Mouse (Mus musculus): ENCODE measurements at regions not wholly inside any gene's neighbourhood (a gene's known extent, or its start where the extent isn't known, plus 50 kb on each side); places are given as distances from the start of the nearest gene placed in this dataset.

DNA sequence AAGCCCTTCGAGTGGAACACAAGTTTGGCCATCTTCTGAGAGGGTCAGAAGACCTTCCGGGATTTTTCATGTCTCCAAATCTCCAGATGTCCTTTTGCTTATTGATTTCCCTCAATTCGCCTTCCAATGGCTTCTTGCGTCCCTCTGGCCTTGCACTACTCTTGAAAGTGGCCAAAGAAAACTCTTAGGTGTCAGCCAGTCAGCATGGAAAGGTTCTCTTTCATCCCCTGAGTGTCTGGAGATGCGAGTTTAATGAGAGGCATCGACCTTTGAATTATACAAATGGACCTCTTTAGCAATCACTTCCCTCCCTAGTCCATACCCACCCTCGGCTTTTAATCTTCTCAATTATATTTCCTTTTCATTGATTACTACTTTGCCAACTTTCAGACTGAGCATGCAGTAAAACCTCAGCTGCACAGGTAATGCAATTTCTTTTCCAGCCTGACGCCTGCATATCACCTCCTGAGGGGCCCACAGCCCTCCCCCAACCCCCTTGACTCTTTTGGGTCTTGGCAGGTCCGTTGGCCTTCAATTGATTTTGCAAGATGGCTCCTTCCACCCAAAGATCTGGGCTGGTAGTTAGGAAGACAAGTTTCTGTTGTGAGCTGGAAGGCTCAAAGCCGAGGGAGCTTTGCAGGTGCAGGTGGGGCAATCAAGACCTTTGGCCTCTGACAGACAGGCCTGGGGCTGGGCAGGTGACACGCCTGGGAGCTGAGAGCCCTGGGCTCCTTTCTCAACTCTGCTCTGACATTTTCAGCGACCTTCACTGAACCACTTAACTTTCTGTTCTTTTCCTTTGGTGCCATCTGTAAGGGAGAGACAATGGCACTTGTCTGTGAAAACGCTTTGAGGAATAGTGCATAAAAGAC, 461.8 kb downstream of the Ccdc171 start:
- Histone ChIP-seq H3K36me3 (ENCODE audit: control insufficient read depth, insufficient read depth, low read length) (no peaks in the 10 kb centered on the region), H3K27ac (ENCODE audit: insufficient read depth, low read depth, low read length) (no peak overlapping the region)
- WGBS: 46% methylated on average over 13 of the region's 13 CpGs

DNA sequence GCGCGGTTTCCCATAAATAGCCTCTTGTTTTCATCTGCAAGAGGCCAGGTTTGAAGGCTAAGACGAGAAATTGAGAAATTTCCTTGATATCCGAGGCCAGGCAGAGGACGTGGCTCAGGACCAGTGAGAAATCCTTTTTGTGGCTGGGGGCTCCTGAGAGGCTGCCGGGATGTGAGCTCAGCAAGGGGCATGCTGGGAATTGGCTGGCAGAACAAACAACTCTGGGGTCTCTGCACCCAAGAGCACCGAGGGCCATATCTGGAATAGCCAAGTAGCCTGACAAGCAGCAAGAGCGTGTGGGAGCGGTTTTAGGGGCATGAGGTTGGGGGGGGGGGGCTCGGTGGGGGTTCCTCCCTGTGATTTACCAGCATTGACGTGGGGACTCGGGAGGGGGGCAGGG, 462.5 kb downstream of the Ccdc171 start:
- Histone ChIP-seq H3K27me3 (ENCODE audit: control insufficient read depth, insufficient read depth, low read length) (no peaks in the 10 kb centered on the region), H3K4me1 (ENCODE audit: control insufficient read depth, insufficient read depth, insufficient read length, low read length) (peaks cover 7% of the 10 kb centered on the region; the same call in 1 of the 2 replicates), H3K4me3 (ENCODE audit: low read depth, low read length) (no peak overlapping the region), H3K36me3 (ENCODE audit: control insufficient read depth, insufficient read depth, low read length) (no peaks in the 10 kb centered on the region), H3K27ac (ENCODE audit: insufficient read depth, low read depth, low read length) (no peak overlapping the region)
- no peak for TF ChIP-seq POLR2A (IDR thresholded peaks at IDR 0.05; ENCODE audit: low read depth, low read length)
- TF ChIP-seq CTCF (IDR thresholded peaks at IDR 0.05; ENCODE audit: extremely low read depth, insufficient read length, insufficient replicate concordance, low read depth, low read length): no peak
- 67% methylated on average over 12 of the region's 12 CpGs for WGBS

More for the DNA sequence above, 461.8 kb downstream of the Ccdc171 start:
- TF ChIP-seq CTCF (IDR thresholded peaks at IDR 0.05; ENCODE audit: extremely low read depth, insufficient read length, insufficient replicate concordance, low read depth, low read length): no peak
- no peak for TF ChIP-seq POLR2A (IDR thresholded peaks at IDR 0.05; ENCODE audit: low read depth, low read length)
- Histone ChIP-seq H3K27me3 (ENCODE audit: control insufficient read depth, insufficient read depth, low read length) (no peaks in the 10 kb centered on the region), H3K4me3 (ENCODE audit: low read depth, low read length) (no peak overlapping the region), H3K4me1 (ENCODE audit: control insufficient read depth, insufficient read depth, insufficient read length, low read length) (peaks cover 7% of the 10 kb centered on the region; the same call in 1 of the 2 replicates)

DNA sequence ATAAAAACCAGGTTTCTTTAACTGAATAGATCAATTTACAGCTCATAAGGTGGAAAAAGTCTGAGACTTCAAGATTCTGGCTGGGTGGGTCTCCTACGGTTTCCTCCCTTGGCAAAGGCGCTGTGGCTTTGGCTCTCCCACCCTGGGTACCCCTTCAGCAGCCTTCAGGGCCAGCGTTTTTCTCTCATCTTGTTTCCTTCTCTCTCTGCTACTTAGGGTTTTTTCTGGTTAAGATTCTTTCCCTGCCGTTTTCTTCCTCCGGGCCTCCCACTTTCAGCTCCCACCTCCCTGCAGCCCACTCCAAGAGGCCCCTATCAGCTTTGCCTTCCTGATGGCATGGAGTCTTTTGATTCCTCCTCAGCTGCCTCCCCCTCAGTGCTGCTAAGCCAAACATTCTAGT, 463.0 kb downstream of the Ccdc171 start:
- TF ChIP-seq POLR2A (IDR thresholded peaks at IDR 0.05; ENCODE audit: low read depth, low read length) (no peak), CTCF (IDR thresholded peaks at IDR 0.05; ENCODE audit: extremely low read depth, insufficient read length, insufficient replicate concordance, low read depth, low read length) (no peak)
- Histone ChIP-seq H3K4me1 (ENCODE audit: control insufficient read depth, insufficient read depth, insufficient read length, low read length) (peaks cover 7% of the 10 kb centered on the region; the same call in 1 of the 2 replicates), H3K27ac (ENCODE audit: insufficient read depth, low read depth, low read length) (no peak overlapping the region), H3K4me3 (ENCODE audit: low read depth, low read length) (no peak overlapping the region), H3K27me3 (ENCODE audit: control insufficient read depth, insufficient read depth, low read length) (no peaks in the 10 kb centered on the region), H3K36me3 (ENCODE audit: control insufficient read depth, insufficient read depth, low read length) (no peaks in the 10 kb centered on the region)
- 71% methylated on average over 5 of the region's 5 CpGs for WGBS

DNA sequence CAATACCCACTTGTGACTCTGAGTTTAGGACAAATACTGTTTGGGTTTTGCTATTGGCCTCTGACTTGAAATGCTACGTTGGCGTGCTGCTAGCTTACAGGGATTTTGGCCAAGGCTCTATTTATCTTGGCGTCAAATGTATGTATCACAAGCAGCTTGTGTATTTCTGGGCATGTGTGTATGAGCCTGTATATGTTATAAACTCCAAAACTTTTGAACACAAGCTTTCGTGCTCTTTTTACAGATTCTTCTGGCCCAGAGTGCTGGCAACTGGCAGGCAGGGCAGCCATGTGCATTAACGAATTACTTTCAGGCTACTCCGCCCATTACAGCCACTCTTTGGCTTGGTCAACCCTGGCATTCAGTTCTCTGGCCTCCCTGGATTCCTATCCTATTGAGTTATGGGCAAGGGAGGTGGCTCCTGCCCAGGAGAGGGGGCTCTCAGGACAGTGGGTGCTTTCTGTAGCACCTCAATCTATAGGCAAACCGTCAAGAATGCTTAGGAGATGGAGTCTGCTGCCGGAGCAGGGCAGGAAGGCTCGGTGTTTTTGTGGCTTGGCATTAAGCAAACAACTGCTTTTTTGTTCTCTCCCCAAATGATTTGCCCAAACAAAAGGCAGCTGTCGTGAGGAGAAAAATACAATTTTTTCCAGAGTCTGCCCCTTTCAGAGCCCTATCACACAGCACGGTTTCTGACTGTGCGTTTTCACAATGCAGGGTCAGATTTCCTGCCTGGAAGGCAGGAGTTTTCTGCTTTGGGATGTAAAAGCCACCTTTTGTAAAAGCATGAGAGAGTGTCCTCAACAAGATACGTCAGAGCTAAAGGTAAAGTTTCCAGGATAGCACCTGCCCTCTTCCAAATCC, 465.0 kb downstream of the Ccdc171 start:
- TF ChIP-seq CTCF (IDR thresholded peaks at IDR 0.05; ENCODE audit: extremely low read depth, insufficient read length, insufficient replicate concordance, low read depth, low read length) (no peak), POLR2A (IDR thresholded peaks at IDR 0.05; ENCODE audit: low read depth, low read length) (no peak)
- no peaks in the 10 kb centered on the region for H3K36me3 ChIP-seq (ENCODE audit: control insufficient read depth, insufficient read depth, low read length)
- peaks cover 7% of the 10 kb centered on the region; the same call in 1 of the 2 replicates for H3K4me1 ChIP-seq (ENCODE audit: control insufficient read depth, insufficient read depth, insufficient read length, low read length)
- WGBS: 79% methylated on average over 13 of the region's 13 CpGs
- no peak overlapping the region for H3K4me3 ChIP-seq (ENCODE audit: low read depth, low read length)
- H3K27me3 ChIP-seq (ENCODE audit: control insufficient read depth, insufficient read depth, low read length): no peaks in the 10 kb centered on the region
- no peak overlapping the region for H3K27ac ChIP-seq (ENCODE audit: insufficient read depth, low read depth, low read length)

DNA sequence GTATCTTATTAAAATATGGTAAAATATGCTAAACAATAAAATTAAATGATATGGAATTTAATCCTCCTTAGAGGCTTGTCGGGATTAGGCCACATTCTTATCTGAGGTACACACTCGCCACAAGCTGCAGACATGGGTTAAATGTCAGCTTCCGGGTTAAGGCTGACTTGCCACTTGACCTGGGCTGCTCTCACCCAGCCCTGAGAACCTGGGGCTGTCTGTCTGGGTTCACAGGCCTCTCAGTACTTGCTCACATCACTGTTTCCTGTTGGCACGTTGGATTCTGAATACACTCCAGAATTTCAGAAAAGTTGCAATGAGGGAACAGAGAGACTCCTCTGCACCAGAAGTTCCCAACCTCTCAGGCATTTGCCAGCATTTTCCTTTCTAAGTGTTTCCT, 465.9 kb downstream of the Ccdc171 start:
- WGBS: 35% methylated on average over 4 of the region's 4 CpGs
- no peak for TF ChIP-seq POLR2A (IDR thresholded peaks at IDR 0.05; ENCODE audit: low read depth, low read length)
- TF ChIP-seq CTCF (IDR thresholded peaks at IDR 0.05; ENCODE audit: extremely low read depth, insufficient read length, insufficient replicate concordance, low read depth, low read length): no peak
- Histone ChIP-seq H3K27ac (ENCODE audit: insufficient read depth, low read depth, low read length) (no peak overlapping the region), H3K27me3 (ENCODE audit: control insufficient read depth, insufficient read depth, low read length) (no peaks in the 10 kb centered on the region), H3K36me3 (ENCODE audit: control insufficient read depth, insufficient read depth, low read length) (no peaks in the 10 kb centered on the region), H3K4me1 (ENCODE audit: control insufficient read depth, insufficient read depth, insufficient read length, low read length) (peaks cover 7% of the 10 kb centered on the region; the same call in 1 of the 2 replicates), H3K4me3 (ENCODE audit: low read depth, low read length) (no peak overlapping the region)

DNA sequence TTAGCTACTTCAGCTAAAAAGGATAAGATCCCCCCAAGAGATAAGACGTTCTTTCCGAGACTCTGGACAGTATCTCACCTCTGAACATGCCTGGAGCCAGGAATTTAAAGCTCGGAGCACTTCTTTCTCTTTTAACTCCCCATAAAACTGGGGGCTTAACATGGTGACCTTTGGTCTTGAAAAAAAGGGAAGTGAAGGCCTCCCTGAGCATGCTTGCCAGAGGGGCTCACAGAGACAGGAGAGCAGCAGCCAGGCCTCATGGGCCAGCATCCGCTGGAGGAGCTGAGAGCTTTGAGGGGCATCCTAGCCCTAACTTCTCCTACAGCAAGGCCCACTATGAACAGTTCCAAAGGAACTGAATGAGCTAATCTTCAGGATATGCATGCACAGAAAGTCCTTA, 471.7 kb downstream of the Ccdc171 start:
- Histone ChIP-seq H3K27ac (ENCODE audit: insufficient read depth, low read depth, low read length) (no peak overlapping the region), H3K36me3 (ENCODE audit: control insufficient read depth, insufficient read depth, low read length) (no peaks in the 10 kb centered on the region), H3K4me1 (ENCODE audit: control insufficient read depth, insufficient read depth, insufficient read length, low read length) (no peaks in the 10 kb centered on the region), H3K4me3 (ENCODE audit: low read depth, low read length) (no peak overlapping the region), H3K27me3 (ENCODE audit: control insufficient read depth, insufficient read depth, low read length) (no peaks in the 10 kb centered on the region)
- 46% methylated on average over 4 of the region's 4 CpGs for WGBS
- TF ChIP-seq CTCF (IDR thresholded peaks at IDR 0.05; ENCODE audit: extremely low read depth, insufficient read length, insufficient replicate concordance, low read depth, low read length) (no peak), POLR2A (IDR thresholded peaks at IDR 0.05; ENCODE audit: low read depth, low read length) (no peak)

DNA sequence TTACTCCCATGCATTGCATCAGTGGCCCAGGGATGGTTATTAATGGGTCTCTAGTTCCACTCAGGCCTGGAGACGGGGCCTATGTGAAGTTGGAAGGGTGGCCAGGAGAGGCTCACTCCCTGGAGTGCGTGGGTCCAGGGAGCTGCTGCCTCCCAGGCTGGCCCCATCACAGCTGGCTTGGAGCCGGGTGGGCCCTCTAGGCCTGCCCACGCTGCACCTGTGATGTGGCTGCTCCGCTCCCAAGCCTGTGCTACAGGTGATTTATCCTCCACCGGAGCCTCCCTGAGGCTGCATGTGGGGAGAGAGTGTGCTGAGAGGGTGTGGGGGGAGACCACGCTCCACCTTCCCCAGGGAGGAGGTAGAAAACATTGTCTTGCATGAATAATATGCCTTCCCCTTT, 476.3 kb downstream of the Ccdc171 start:
- Histone ChIP-seq H3K4me3 (ENCODE audit: low read depth, low read length) (no peak overlapping the region), H3K36me3 (ENCODE audit: control insufficient read depth, insufficient read depth, low read length) (no peaks in the 10 kb centered on the region), H3K4me1 (ENCODE audit: control insufficient read depth, insufficient read depth, insufficient read length, low read length) (no peaks in the 10 kb centered on the region), H3K27ac (ENCODE audit: insufficient read depth, low read depth, low read length) (no peak overlapping the region), H3K27me3 (ENCODE audit: control insufficient read depth, insufficient read depth, low read length) (no peaks in the 10 kb centered on the region)
- TF ChIP-seq POLR2A (IDR thresholded peaks at IDR 0.05; ENCODE audit: low read depth, low read length) (no peak), CTCF (IDR thresholded peaks at IDR 0.05; ENCODE audit: extremely low read depth, insufficient read length, insufficient replicate concordance, low read depth, low read length) (no peak)
- WGBS: 74% methylated on average over 7 of the region's 7 CpGs

Data from small intestine, adult 2 months (tissue).